Mouse (Mus musculus): ENCODE measurements at regions not wholly inside any gene's neighbourhood (a gene's known extent, or its start where the extent isn't known, plus 50 kb on each side); places are given as distances from the start of the nearest gene placed in this dataset.
A peak's percentile ranks its signal among the peaks of the same experiment; 100 is the strongest.

- no peak for ATAC-seq (replicated peaks; ENCODE audit: low read depth, poor library complexity, severe bottlenecking)
Observed at GRCm38 (mm10) chr14:106364767-106365623, 259.0 kb downstream of the Trim52 start.

GRCm38 (mm10) chr14:106365624-106366118 is 259.7 kb downstream of the Trim52 start:
- ATAC-seq (replicated peaks; ENCODE audit: low read depth, poor library complexity, severe bottlenecking) = no peak

DNA sequence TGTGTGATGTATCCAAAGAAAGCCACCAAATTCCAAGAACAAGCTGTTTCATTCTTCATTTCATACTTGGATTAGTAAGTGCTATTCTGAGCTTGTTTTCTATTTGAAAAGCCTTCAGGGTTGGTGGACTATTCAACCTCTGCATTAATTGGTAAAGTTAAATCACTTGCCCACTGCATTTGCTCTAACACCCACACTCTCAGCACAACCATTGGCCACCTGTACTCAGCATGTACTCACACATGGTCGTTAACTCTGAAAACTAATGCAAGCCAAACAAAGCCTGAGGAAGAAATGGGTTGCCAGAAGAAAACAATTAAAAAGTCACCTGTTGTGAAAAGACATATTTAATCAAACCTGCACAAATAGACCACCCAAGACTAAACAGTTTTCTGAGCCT is 267.5 kb downstream of the Trim52 start:
- ATAC-seq (replicated peaks; ENCODE audit: low read depth, poor library complexity, severe bottlenecking) = no peak

DNA sequence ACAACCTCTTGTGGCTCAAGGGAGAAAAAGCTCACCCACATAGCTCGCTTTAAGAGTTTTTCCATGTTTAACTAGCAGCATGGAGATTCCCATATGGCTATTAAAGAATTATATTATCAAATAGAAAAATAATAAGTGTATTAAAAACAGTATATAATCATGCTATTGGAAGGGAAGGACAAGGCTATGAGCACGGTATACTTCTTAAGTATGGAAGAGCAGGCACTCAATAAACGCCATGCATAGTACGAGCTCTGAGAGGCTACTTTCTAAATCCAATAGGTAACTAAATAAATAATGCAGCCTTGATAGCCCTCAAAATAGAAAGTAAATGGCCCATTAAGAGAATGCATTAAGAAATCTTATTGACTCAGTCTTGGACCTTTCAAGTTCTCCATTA is 273.6 kb downstream of the Trim52 start:
- ATAC-seq (replicated peaks; ENCODE audit: low read depth, poor library complexity, severe bottlenecking) = no peak

- no peak for ATAC-seq (replicated peaks; ENCODE audit: low read depth, poor library complexity, severe bottlenecking)
Observed at GRCm38 (mm10) chr14:106387671-106388070, 281.7 kb downstream of the Trim52 start.

DNA sequence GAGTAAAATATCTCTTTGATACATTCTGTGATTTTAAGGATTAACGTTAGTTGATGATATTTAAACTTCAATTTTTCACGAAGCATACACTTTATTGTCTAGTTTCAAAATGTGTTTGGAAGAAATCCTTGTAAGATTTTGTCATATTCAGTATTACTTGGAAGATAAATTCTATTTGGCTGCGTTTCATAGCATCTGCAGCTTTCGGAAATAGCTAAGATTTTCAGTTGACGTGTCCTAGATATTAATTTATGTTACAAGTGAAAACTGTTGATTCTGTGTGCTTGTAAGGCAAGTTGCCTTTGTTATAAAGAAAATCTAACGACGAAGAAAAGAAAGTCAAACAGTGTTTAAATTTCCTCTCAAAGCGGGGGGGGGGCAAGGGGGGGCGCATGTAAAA is 284.5 kb downstream of the Trim52 start:
- no peak for ATAC-seq (replicated peaks; ENCODE audit: low read depth, poor library complexity, severe bottlenecking)

GRCm38 (mm10) chr14:106393978-106394377 is 288.0 kb downstream of the Trim52 start:
- no peak for ATAC-seq (replicated peaks; ENCODE audit: low read depth, poor library complexity, severe bottlenecking)

- ATAC-seq (replicated peaks; ENCODE audit: low read depth, poor library complexity, severe bottlenecking) = no peak
Observed at GRCm38 (mm10) chr14:106412917-106413558, 307.0 kb downstream of the Trim52 start.

DNA sequence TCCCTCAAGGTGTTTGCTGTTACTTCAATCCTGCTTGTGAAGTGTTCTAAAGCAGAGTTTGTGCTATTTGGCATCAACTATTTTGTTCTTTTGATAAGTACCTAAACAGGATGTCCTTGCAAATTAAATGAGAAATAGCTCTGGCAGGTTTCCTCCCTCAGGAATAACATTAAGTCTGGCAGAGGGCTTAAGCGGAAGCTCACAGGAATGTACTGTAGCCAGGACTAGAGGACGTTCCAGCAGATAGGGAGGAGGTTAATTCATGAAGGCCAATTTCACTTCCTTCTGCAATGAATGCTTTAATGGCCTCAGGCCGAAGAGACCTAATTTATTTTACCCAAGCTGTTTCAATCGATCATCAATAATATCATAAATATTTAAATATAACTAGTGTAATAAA is 318.7 kb downstream of the Trim52 start:
- ATAC-seq (replicated peaks; ENCODE audit: low read depth, poor library complexity, severe bottlenecking) = no peak

- no peak for ATAC-seq (replicated peaks; ENCODE audit: low read depth, poor library complexity, severe bottlenecking)
Observed at GRCm38 (mm10) chr14:106428594-106428993, 322.6 kb downstream of the Trim52 start.

GRCm38 (mm10) chr14:106439282-106439681 is 333.3 kb downstream of the Trim52 start:
- ATAC-seq (replicated peaks; ENCODE audit: low read depth, poor library complexity, severe bottlenecking) = peak; percentile 96

- no peak for ATAC-seq (replicated peaks; ENCODE audit: low read depth, poor library complexity, severe bottlenecking)
Observed at GRCm38 (mm10) chr14:106489074-106489473, 383.1 kb downstream of the Trim52 start.

GRCm38 (mm10) chr14:106491389-106491788 is 385.4 kb downstream of the Trim52 start:
- ATAC-seq (replicated peaks; ENCODE audit: low read depth, poor library complexity, severe bottlenecking) = no peak

DNA sequence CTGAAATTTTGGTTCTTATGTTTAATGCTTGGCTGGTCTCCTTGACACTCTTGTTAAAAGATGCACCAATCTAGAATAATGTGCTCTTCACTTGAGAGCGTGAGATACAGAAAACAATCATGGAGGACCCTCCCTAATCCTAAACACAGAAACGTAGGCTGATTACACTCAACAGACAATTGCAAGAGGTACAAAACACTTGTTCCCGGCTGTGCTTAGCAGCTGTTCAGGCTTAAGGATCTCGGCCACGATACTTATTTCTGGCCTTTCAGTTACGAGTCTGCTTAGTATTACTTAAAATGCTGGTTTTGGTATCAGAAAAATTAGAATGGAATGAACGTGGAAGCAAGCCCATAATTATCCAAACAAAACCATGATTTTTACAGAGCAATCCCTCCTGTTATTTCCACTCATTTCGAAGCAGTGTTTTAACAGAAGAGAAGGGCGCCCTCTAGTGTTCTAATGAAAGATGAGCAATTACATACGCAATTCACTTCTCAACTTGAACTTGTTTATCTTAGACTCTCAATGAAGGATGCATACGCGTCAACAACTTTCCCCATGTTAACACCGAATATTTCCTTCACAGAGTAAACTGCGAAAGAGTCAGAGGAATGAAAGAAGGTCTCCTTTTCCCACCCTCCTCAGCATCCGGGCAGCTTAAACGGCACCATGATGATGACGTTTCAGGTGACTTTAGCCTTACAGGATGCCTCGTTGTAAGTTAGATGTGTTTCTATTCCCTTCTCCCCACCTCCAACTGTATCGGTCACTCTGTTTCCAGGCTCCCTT is 394.5 kb downstream of the Trim52 start:
- peak; percentile 88 for ATAC-seq (replicated peaks; ENCODE audit: low read depth, poor library complexity, severe bottlenecking)

- no peak for ATAC-seq (replicated peaks; ENCODE audit: low read depth, poor library complexity, severe bottlenecking)
Observed at GRCm38 (mm10) chr14:106506921-106507320, 400.9 kb downstream of the Trim52 start.

GRCm38 (mm10) chr14:106518552-106519358 is 412.8 kb downstream of the Trim52 start:
- ATAC-seq (replicated peaks; ENCODE audit: low read depth, poor library complexity, severe bottlenecking) = no peak

DNA sequence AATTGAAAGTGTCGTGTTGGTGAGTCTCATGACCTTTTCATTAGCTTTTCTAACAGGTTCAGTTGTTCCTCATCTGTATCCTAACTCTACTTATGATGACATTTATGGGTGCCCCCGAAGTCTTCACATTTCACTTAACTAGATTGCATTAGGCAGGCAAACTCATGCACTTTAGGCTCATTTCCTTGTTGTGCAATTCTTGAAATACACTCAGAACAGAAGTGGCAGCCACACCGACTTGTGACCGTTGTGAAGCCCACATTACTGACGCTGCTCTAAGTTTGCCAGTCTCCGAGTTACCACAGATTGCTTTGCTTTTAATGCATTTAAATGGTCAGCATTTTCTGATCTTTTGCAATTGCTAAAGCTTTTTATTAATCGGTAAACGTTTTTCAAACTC is 414.8 kb downstream of the Trim52 start:
- ATAC-seq (replicated peaks; ENCODE audit: low read depth, poor library complexity, severe bottlenecking) = no peak

DNA sequence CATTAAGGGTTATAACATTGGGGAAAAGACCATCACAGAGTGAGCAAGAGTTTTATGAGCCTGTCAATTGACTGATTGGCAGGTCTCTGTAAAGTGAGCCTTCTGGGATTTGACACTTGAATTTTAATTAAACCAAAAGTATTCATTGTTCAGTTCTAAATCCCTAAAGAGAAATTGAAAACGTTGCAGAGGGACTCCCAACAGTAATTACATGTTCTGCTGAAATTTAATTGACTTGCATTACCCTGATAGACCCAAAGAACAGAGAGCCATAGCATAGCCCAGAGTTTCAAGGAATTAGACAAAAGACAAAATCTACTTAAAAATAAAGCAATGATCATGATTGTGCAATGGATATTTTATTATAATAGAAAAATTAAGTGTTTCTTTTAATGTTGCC is 444.2 kb downstream of the Trim52 start:
- ATAC-seq (replicated peaks; ENCODE audit: low read depth, poor library complexity, severe bottlenecking) = no peak

DNA sequence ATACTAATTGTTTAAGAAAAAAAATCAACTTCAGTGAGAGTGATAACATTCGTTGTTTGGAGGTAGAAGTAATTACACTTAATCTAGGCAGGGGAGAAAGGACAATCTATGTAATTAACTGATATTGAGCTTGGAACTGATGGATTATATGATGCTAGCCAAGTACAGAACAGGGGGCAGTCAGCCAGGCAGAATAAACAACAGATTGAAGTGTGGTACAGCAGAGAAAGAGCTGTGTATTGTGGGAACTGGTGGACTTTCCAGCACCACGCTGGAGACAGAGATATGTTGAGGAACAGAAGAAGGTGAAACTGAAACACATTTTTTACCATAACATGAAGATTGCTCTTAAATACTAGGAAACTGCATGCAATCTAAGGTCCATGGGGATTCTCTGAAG is 473.3 kb downstream of the Trim52 start:
- ATAC-seq (replicated peaks; ENCODE audit: low read depth, poor library complexity, severe bottlenecking) = no peak

DNA sequence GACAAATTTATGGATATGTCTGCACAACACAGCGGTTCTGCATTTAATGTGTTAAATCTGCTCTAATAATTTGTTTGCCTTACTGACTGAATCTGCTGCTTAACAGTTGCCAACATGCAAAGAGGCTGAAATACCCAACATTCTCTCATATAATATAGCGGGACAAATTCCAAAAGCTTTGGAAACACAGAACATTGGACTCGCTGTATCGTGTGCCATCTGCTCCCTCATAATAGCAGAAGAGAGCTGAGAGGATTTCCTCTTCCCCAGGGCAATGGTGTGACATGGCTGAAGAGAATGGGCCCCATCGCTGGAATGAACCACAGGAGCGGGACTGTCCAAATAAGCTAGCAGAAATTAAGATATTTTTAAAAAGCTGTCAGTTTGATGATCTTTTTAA is 475.9 kb downstream of the Trim52 start:
- no peak for ATAC-seq (replicated peaks; ENCODE audit: low read depth, poor library complexity, severe bottlenecking)
